Mouse (Mus musculus) right cerebral cortex, adult 18-20 months (tissue): Measurements from ENCODE around the gene Specc1l.

Experiments used
- DNase-seq: peaks from one replicate; pipeline ENCODE4 v3.0.0; 2022; ENCODE audit warnings: mixed read lengths

Specc1l gene

GRCm38 (mm10) chr10:75211807-75212645 is at the start of gene Specc1l:
TSS of gene Specc1l (plus strand) at chr10:75212073.
- peak; percentile 97 for DNase-seq

DNA sequence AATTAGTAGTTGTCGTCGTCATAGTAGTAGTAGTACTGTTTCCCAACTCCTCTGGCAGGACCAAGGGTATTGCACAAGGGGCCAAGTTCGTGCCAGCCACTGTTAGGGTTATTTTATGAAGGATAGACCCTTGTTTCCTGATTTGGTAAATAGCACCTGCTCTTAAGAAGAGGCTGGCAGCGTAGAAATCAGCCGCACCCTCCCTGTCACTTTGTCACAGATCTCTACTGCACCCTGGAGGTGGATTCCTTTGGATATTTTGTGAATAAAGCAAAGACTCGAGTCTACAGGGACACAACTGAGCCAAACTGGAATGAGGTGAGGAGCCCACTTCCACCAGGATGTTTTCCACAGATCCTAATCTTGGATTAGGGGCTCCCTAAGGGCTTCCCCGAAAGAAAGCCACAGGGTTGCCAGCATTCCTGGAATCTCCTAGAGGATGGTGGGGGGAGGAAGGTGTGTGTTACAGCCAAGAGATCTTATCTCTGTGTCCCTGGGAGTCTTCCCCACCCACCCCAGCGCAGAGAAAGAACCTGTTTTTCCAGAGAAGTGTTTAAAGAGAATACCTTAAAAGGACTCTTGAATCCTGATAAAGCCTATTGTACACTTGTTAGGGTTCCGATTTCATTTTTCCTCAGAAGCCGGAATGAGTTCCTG is 45.9 kb upstream of the Specc1l start:
- DNase-seq = no peak

- no peak for DNase-seq
Measured at GRCm38 (mm10) chr10:75166601-75167000, 45.3 kb upstream of the Specc1l start.

DNA sequence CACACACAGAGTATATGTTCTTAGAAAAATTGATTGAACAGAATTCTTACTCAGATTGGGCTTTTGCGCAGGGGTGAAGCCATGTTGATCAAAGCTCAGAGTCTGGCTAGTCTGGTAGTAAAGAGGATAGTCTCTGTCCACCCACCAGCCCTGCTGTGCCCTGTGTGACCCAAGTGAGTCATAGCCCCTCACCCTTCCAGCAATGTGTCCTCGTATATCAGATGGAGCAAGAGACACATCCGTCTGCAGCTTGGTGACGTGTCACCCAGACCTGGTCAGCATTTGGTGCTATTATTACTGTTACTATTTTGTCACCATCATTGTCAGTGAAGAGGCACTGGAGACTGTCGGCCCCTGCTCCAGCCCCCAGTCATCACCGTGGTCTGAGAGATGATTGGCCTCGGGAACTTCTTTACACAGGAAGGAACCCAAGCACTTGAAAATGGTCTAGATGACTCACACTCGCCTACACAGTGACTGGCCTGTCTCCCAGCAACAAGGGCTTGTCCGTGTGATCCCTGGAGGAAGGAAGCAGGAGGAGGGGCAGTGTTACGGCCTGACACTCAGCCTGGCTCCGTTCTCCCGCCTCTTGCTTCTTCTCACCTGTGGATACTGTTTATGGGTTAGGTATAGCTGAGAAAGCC is 41.5 kb upstream of the Specc1l start:
- DNase-seq = peak; percentile 45

DNA sequence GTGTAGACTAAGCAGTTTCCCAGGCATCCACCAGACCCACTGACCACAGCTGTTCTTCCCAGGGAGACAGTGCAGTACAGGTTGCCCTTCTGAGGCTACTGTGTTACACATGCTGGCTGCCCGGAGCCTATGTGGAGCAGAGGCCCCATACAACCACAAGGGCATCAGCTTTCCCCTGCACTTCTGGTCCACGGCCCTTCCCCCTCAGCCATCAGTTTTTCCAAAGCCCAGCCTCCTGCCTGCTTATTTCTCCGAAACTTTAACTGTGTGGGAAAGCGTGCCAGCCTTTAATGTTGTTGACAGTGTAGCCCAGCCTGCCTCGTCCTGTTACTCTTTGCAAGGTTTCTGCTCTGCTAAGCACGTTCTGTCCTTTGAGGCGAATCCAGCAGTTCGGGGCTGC is 38.8 kb upstream of the Specc1l start:
- no peak for DNase-seq

DNA sequence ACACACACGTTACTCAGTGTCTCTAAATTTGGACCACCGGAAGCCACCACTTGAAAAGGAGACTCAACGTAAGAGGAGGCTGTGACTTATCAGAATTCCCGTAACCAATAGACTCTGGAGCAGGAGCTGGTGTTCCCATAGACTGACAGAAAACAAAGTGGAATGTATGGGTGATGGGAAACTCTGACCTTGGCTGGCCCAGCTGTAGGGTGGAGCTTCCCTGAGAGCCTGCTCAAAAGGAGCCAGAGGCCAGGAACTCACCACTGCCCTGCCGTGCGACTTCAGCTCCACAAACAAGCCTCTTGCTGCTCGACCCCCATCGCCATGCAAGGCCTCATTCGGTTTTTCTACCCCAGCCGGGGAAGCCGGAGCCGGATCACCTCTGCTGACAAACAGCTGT is 38.2 kb upstream of the Specc1l start:
- no peak for DNase-seq

DNA sequence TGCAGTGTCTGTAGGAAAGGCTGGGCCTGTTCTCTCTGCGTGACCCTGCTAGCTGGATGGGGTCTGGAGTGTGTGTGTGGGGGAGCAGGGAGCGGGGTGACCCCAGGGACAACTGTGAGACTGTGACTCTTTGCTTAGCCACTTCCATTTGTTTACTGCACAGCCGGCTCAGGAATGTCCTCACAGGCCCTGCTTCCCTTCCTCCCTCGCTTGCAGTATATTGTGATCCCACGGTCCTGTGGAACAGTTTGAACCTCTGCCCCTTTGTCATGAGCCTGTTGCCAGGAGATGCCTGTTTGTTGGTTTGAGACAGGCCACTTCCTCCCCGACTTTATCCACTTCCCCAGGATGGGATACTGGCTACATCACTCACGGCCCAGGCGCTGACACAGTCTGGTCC is 35.4 kb upstream of the Specc1l start:
- no peak for DNase-seq

- DNase-seq = no peak
Measured at GRCm38 (mm10) chr10:75178911-75179310, 33.0 kb upstream of the Specc1l start.

- DNase-seq = peak; percentile 71
Measured at GRCm38 (mm10) chr10:75182151-75182774, 29.6 kb upstream of the Specc1l start.

GRCm38 (mm10) chr10:75184826-75185225 is 27.0 kb upstream of the Specc1l start:
- DNase-seq = no peak

DNA sequence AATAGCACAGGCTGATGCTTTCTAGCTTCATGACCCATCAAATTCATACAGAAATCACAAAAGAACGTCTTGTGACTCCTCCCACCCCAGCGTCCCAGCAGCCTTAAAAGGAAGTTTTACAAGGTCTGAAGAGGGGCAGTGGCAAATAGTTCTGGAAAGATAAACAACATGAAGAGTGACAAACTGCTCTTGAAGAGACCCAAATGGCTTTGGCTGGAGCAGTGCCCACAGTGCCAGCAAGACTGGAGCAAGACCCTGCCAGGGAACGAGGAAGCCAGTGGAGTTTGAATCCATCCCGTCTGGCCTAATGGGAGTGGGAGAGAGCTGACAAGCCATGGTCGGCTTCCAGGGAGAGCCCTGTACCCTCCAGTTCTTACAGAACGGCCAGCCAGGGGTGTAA is 25.3 kb upstream of the Specc1l start:
- DNase-seq = no peak

DNA sequence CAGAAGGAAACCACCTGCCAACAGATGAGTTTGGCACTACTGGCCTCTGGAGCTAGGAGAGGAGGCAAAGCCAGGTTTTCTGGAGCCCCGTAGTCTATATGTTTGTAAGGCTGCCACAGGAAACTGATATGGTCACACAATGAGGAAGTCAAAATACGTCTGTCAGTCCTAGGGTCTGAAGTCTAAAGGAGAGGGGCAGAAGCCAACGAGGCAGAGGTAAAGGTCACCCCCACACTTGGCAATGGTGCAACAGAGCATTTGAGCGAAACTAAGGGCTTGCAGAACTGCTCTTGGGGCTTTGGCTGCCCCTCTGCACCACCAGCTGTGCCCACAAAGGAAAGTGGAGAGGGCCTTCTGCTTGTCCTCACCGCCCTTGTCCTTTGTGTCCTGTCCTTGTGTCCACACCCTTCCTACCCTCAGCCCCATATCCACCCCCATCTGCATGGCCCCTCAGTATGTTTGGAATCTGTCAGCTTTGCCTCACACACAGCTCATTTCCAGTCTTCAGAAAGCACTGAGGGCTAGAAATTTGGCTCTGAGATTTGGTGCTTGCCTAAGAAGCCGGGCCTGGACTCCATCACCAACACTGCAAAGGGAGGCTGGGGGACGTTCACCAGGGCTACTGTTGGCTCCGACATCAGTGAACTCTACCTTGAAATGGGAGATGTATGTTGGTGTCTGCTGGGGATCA is 24.4 kb upstream of the Specc1l start:
- no peak for DNase-seq

DNA sequence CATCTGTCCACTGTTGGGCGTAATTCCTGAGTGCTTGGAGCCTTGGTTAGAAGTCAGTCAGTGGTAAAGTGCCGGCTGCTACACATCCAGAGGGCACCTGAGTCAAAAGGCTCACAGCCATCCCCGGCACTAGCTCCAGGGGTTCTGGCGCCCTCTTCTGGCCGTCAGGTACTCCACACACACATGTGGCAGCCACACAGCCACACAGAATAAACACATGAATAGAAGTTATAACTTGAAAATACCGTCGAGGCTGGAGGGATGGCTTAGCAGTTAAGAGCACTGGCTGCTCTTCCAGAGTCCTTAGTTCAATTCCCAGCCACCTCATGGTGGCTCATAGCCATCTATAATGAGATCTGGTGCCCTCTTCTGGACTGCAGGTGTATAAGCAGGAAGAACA is 20.2 kb upstream of the Specc1l start:
- DNase-seq = no peak

DNA sequence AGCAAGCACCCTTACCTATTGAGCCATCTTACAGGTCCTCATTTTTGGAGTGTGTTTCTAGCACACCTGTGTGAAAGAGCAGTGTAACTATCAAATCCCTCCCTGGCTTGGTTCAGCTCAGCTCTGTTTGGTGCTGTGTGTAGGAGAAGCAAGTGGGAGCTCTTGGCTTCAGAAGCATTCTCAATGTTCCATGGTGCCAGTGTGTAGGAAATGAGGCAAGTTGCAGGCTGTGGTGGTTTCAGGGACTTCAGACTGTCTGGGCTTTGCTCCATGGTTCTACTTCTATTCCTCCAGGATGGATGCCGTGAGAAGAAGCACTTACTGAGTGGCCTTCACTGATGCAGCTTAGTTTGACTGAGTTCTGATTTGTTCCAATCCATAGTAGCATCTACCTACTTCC is 14.1 kb upstream of the Specc1l start:
- peak; percentile 35 for DNase-seq

DNA sequence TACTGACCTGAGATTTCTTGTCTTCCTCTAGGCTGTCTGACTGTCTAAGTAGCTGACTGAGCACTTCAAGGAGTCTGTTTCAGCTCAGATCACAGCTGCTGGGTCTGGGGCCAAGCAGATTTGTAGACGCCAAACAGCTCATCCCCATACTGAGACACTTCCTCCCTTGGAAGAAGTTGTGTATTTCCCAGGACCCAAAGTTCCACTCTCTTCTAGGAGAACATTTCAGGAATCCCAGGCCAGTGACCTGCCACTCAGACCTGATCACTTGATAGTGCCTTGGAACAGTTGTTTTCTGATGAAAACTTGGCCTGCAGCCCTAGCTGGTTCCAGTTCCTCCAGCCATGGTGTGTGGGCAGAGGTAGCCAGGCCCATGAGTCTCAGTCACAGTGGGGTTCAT is 11.1 kb upstream of the Specc1l start:
- DNase-seq = no peak

- no peak for DNase-seq
Measured at GRCm38 (mm10) chr10:75206192-75206591, 5.7 kb upstream of the Specc1l start.

DNA sequence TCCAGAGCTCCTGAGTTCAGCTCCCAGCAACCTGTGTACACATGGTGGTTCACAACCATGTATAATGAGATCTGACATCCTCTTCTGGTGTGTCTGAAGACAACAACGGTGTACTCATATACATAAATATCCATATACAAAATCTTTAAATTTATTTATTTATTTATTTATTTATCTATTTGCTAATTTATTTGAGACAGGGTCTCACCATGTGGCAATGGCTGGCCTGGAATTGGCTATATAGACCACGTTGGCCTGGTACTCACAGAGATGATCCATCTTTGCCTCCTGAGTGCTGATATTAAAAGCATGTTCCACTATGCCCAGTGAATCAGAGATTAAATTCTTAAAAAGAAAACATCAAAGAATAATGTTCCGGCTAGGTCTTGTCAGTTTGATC is 1.0 kb upstream of the Specc1l start:
- no peak for DNase-seq

- DNase-seq = no peak
Measured at GRCm38 (mm10) chr10:75212981-75213380, 1.1 kb downstream of the Specc1l start.

DNA sequence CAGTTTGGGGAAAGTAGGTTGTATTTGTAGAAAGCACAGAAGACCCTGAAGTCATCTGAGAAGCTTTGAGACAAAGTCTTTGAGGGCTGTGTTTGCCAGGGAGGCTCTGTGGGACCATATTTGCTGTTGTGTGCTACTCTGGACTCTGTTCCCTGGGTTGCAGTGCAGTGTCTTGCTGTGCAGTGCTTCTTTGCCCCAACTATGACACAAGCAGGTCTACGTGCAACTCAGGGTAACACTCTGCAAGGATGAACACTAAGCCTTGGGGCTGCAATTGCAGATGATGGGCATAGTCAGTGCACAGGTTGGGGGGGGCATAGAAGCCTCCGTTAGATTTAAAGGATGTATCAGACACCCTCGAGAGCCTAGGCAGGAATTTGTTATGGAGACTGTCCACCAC is 8.8 kb downstream of the Specc1l start:
- DNase-seq = no peak

DNA sequence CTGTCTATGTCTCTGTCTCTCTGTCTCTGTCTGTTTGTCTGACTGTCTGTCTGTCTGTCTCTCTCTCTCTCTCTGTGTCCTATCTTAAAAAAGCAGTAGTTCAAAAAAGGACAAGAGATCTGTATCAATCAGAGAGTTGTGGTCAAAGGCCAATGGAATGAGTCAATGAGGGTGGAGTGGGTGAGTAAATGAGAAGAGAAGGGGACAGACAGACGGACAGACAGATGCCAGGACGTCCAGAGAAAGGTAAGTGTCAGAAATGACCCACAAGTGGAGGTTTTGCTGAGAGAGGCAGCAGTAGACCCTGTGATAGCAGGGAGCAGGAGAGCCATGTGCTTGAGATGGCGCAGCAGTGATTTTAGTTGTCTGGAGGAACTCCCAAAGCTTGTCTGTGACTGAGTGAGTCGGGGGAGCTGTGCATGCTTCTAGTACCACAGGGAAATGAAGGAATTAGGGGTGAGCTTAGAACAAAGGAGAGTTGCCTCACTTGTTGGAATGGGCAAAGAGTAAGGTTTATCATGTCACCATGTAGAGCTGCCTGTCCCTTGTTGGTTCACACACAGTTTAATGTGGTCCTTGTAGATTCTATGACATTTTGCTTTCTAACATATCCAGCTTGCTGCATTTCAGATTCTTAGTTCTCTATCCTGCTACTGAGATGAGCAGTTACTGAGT is 10.2 kb downstream of the Specc1l start:
- no peak for DNase-seq

- DNase-seq = peak; percentile 24
Measured at GRCm38 (mm10) chr10:75222611-75222998, 10.7 kb downstream of the Specc1l start.

- no peak for DNase-seq
Measured at GRCm38 (mm10) chr10:75224154-75224553, 12.3 kb downstream of the Specc1l start.
